Mouse (Mus musculus) thymus, adult 2 months (tissue): ENCODE results near the gene Defb33. TPM values are rescaled to one million over a fixed set of nuclear protein-coding genes. Genes with fewer than 3 reads are reported as not detected.

Experiments
- DNase-seq: peaks from one replicate; pipeline ENCODE4 v3.0.0; 2021
- H3K27ac ChIP-seq: fragments of 200-500 bp; 2 replicates; pipeline ENCODE4 v1.5.1; 2012; ENCODE audit warnings: low read length, control low read depth; ENCODE audit not compliant: control insufficient read depth, insufficient read depth
- H3K27me3 ChIP-seq: fragments of 200-500 bp; 2 replicates; pipeline ENCODE4 v1.6.1; 2012; ENCODE audit warnings: mild to moderate bottlenecking, low read length, moderate library complexity, mixed read lengths; ENCODE audit not compliant: control insufficient read depth, insufficient read depth
- H3K36me3 ChIP-seq: fragments of 200-500 bp; 2 replicates; pipeline ENCODE4 v1.6.1; 2012; ENCODE audit warnings: mild to moderate bottlenecking, low read length, moderate library complexity; ENCODE audit not compliant: control insufficient read depth, insufficient read depth
- H3K4me1 ChIP-seq: fragments of 200-500 bp; replicated peaks from 2 replicates; pipeline ENCODE4 v1.6.1; 2012; ENCODE audit warnings: low read length; ENCODE audit not compliant: control insufficient read depth, insufficient read depth
- H3K4me3 ChIP-seq: fragments of 200-500 bp; 2 replicates; pipeline ENCODE4 v1.5.1; 2012; ENCODE audit warnings: mild to moderate bottlenecking, low read length, control low read depth, moderate library complexity; ENCODE audit not compliant: control insufficient read depth, insufficient read depth
- CTCF ChIP-seq: fragments of 200-500 bp; IDR thresholded peaks from 2 replicates; pipeline ENCODE4 v1.5.1; 2012; ENCODE audit warnings: mild to moderate bottlenecking, control low read depth, low read length, moderate library complexity, borderline replicate concordance; ENCODE audit not compliant: control insufficient read depth, poor library complexity, insufficient read depth; ENCODE audit errors: extremely low read depth
- POLR2A ChIP-seq: fragments of 200-500 bp; IDR thresholded peaks from 2 replicates; pipeline ENCODE4 v1.6.1; 2012; ENCODE audit warnings: mild to moderate bottlenecking, low read length, control low read depth, moderate library complexity; ENCODE audit not compliant: control insufficient read depth, poor library complexity, insufficient read depth; ENCODE audit errors: extremely low read depth
- WGBS: fragments of 180-500 bp; shearing (Covaris S2); methylation state at CpG from one replicate; pipeline ENCODE4 v1.1.7; 2018; 5-methylcytosine and 5-hydroxymethylcytosine counted together
- polyA plus RNA-seq: library from polyadenylated mRNA; depleted of rRNA; stranded (reverse); fragments of >200 nt; gene quantifications from 2 replicates; pipeline ENCODE4 v1.2.3, GENCODE M21; 2012; rRNA removed

Defb33 gene
- polyA plus RNA-seq, 1 experiment: not detected

- H3K27ac ChIP-seq: no peak within 1 kb of the TSS
- no peaks in the 10 kb centered on the region for H3K36me3 ChIP-seq
- DNase-seq: no peak
- no peak within 1 kb of the TSS for H3K4me3 ChIP-seq
- no peaks in the 10 kb centered on the region for H3K27me3 ChIP-seq
- TF ChIP-seq CTCF: no peak
- no peak for TF ChIP-seq POLR2A
- WGBS: 87% methylated on average over 3 of the region's 3 CpGs
- H3K4me1 ChIP-seq: no peaks in the 10 kb centered on the region
Measured at GRCm38 (mm10) chr8:20944610-20945009, 52.1 kb downstream of the Defb33 start, which contains the start of gene AY761185. AY761185 (minus strand) TSS chr8:20944710.

Other genes starting within 250 kb of the Defb33 start
- 0.51 and 1.2 TPM in 2 replicates for gene Gm15056, start 10.0 kb downstream of the Defb33 start, polyA plus RNA-seq
- gene Gm6040, start 29.4 kb downstream of the Defb33 start, polyA plus RNA-seq: not detected in 2 replicates
- 1.3 TPM in 1 of 2 replicates, not detected in the other for gene AY761185, start 52.0 kb downstream of the Defb33 start, polyA plus RNA-seq
- gene Defa21, start 132.9 kb downstream of the Defb33 start, polyA plus RNA-seq: not detected in 2 replicates
- gene Defa23, start 162.4 kb downstream of the Defb33 start, polyA plus RNA-seq: not detected in 2 replicates
- 0.58 TPM in 1 of 2 replicates, not detected in the other for gene Defa35, start 172.4 kb downstream of the Defb33 start, polyA plus RNA-seq
- not detected in 2 replicates for gene Defa25, start 191.8 kb downstream of the Defb33 start, polyA plus RNA-seq
- not detected in 2 replicates for gene Gm14851, start 203.4 kb downstream of the Defb33 start, polyA plus RNA-seq
- not detected in 2 replicates for gene Defa30, start 242.0 kb downstream of the Defb33 start, polyA plus RNA-seq